Mouse (Mus musculus) left cerebral cortex, postnatal 25 days (tissue): ENCODE measurements around the gene Raet1e. TPM values are rescaled to one million over a fixed set of nuclear protein-coding genes. Genes with fewer than 3 reads are reported as not detected.
"Not testable (repeated sequence)": the region's sequence is repeated elsewhere in the genome, so short reads cannot be mapped to it uniquely, and the experiment has no call there.

Experiments
- DNase-seq, 2 experiments: peaks; one replicate each; pipeline ENCODE4 v3.0.0; 2022; ENCODE audit warnings: low spot score in 2 of 2, mixed read lengths in 1 of 2
- intact Hi-C: fragments of 180-260 bp; cut with DNase I; formaldehyde crosslinking; loops from one replicate; pipeline ENCODE4 v1.15.1; 2025
- total RNA-seq, 2 experiments: library from RNA; stranded (reverse); gene quantifications; 2 replicates each; pipeline ENCODE4 v1.2.3; 2021

The Raet1e gene
- total RNA-seq, 2 experiments from 2014 or later, result not detected

DNA sequence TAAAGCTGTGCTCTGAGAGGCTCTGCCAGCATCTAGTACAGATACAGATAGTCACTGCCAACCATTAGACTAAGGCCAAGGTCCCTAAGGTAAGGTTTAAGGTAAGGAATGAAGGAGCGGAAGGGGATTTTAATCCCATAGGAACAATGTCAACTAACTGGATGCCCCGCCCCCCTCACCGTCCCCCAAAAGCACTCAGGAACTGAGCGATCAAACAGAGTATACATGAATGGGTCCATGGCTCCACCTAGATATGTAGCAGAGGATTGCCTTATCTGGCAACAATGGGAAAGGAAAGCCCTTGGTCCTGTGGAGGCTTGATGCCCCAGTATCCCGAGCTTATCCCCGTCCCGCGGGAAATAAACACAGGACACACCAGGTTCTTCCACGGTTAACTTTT, 4.9 kb downstream of the Raet1e start:
- intact Hi-C loops, result loop anchor here (5.0 kb wide), 1 partner anchor 126 kb away; no protein-coding TSS in a partner anchor
- not testable (repeated sequence) for DNase-seq

- intact Hi-C loops, result loop anchor here (5.0 kb wide), 1 partner anchor 127 kb away; no protein-coding TSS in a partner anchor
- DNase-seq, result peak; percentile 71 to 77
These were observed 5.6 kb downstream of the Raet1e start for GRCm38 (mm10) chr10:22163705-22164583.

- intact Hi-C loops, DNase-seq: not testable (repeated sequence)
These were observed 7.1 kb downstream of the Raet1e start for GRCm38 (mm10) chr10:22165328-22166003.

GRCm38 (mm10) chr10:22166025-22166424, 7.7 kb downstream of the Raet1e start:
- intact Hi-C loops, DNase-seq: not testable (repeated sequence)

GRCm38 (mm10) chr10:22167061-22167460, 8.7 kb downstream of the Raet1e start:
- DNase-seq, intact Hi-C loops: not testable (repeated sequence)

DNA sequence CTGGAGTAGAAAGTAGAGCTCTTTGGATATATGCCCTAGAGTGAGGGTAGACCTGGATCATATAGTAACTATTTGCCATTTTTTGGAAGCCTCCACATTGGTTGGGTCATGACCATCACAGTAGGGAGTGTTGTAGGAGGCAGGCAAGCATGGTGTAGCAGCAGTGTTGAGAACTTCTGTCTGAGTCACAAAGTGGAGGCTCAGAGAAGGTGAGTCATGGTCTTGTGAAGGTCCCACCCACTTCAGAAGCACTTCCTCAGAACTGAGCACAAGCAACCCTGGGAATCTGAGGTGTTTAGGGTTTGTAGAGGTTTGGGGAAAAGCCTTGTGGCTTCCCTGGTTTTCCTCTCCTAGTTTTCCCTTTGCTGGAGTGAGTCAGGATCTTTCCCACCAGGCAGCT, 10.7 kb downstream of the Raet1e start:
- intact Hi-C loops, result not testable (repeated sequence)

DNA sequence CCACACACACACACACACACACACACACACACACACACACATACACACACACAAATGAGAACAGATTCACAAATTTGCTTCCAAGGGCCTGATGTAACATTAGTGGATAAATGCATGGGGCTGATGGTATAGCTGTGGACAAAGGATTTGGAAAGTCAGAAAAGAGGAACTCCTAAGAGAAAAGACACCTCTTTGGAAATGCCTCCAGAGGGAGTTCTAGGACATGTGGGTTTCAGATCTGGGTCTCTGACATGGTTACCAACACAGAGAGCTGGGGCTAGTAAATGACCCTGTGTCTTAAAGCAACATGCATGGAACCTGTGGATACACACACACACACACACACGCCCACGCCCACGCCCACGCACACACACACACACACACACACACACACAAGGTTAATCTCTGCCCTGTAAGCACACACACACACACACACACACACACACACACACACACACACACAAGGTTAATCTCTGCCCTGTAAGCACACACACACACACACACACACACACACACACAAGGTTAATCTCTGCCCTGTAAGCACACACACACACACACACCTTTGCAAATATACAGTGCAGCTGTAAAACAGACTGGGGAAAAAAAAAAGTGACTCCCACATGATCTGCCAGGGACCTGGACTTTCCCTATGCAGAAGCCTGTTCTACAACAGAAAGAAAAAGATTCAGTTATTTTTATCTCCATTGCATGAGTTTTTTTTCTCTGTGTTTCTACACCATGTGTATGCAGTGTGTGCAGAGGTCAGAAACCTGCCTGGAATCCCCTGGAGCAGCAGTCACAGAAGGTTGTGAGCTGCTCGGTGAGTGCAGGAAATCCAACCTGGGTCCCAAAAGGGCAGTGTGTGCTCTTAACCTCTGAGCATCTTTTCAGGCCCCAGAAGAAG, 14.3 kb downstream of the Raet1e start:
- intact Hi-C loops, DNase-seq: not testable (repeated sequence)

More for the DNA sequence above, 10.7 kb downstream of the Raet1e start:
- DNase-seq, result not testable (repeated sequence)

GRCm38 (mm10) chr10:22173335-22174189, 15.2 kb downstream of the Raet1e start:
- DNase-seq, intact Hi-C loops: not testable (repeated sequence)

DNA sequence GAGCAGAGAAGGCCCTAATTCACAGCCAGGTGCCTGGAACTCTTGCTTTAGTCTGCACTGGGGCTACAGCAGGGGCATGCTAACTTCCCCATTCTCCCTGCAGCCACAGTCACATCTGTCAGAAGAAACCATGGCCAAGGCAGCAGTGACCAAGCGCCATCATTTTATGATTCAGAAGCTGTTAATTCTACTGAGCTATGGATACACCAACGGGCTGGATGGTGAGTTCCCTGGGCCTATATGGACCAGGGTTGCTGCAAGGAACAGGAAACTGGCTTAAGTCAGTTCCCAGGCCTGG, 15.8 kb downstream of the Raet1e start:
- DNase-seq, intact Hi-C loops: not testable (repeated sequence)

DNA sequence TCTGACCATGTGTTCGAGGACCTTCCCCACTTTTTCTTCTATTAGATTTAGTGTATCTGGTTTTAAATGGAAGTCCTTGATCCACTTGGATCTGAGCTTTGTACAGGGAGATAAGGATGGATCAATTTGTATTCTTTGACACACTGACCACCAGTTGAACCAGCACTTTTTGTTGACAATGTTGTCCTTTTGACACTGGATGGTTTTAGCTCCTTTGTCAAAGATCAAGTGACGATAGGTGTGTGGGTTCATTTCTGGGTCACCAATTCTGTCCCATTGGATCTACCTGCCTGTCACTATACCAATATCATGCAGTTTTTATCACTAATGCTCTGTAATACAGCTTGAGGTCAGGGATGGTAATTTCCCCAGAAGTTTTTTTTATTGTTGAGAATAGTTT, 18.1 kb downstream of the Raet1e start:
- intact Hi-C loops, DNase-seq: not testable (repeated sequence)

DNA sequence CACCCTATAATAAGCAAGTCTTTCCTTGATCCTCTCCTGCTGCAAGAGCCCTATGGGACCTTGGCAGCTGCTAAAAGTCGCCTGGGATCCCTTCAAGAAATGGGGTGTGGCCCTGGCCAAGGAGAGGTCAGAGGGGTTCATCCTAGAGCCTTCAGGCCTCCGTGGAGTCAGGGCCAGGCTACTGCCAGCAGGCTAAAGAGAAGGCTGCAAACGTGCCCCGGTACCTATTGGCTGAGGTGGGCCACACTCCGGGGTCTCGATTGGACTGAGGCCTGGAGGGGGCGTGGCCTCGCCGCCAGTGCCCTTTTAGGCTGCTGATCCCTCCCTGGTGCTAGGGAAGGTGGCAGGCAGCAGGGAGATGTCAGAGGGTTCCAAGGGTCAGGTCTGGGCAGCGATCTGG, 32.7 kb downstream of the Raet1e start:
- intact Hi-C loops, DNase-seq: not testable (repeated sequence)

- DNase-seq, intact Hi-C loops: not testable (repeated sequence)
These were observed 43.0 kb downstream of the Raet1e start for GRCm38 (mm10) chr10:22201352-22201751.

DNA sequence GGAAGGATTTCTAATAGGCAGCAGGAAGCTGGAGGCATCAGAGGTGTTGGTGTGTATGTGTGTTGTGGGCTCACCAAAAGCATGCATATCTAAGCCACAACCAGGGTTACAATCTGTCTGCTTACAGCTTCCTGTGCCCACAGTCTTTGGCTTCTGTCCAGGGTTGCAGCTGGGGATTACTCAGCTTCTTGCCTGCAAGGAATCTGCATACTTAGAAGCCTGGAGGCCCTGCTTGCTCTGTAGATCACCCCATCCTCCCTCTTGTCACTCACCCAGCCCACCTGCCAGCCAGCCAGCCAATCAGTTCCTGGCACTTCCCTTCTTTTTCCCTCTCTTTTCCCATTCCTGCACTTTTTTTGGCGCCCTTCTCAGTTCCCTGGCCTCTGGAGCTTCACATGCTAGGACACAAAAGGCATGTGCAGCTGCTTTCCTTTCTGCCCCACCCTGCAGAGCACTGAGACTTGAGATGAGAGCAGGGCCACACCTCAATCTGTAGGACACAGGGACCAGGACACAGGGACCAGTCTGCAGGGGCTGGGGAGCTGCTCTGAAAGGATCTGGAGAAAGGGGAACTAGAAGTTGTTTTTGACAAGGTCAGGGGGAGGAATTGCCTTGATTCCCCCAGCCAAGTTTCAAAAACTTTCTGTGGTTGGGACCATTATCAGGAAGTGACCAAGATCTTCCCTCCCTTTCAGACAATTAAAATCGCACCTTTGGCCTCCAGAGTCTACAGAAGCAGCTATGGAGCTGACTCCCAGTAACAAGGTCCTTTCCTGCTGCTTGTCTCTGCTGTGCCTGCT, 44.6 kb downstream of the Raet1e start:
- intact Hi-C loops, result not testable (repeated sequence)
- peak in 1 of 2 experiments; percentile 14 for DNase-seq

- DNase-seq, intact Hi-C loops: not testable (repeated sequence)
These were observed 48.1 kb downstream of the Raet1e start for GRCm38 (mm10) chr10:22206443-22206842.

DNA sequence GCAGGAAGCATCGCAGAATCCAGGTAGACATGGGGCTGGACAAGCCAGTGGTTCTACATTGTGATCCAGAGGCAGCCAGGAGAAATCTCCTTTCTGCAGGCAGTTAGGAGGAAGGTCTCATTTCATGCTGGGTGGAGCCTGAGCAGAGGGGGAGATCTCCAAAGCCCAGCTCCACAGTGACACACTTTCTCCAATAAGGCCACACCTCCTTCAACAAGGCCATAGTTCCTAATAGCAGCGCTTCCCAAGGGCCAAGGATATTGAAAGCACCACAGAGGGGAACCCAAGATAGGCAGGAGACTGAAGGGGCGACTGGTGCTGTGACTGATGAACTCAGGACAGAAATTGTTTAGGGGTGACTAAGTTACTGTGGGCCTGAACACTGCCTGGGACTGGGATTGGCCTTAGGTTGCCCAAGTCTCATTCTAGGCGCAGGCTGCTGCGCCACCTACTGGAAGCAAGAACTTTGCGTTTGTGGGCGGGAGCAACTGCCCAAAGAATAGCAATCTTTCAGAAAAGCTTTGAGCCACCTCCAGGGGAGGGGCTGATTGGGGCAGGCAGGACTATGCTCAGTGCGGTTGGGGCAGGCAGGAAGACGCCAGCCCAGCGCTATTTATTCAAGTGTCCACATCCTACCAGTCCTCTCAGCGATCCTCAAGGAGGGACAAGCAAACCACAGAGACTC, 53.8 kb downstream of the Raet1e start:
- intact Hi-C loops, result not testable (repeated sequence)

DNA sequence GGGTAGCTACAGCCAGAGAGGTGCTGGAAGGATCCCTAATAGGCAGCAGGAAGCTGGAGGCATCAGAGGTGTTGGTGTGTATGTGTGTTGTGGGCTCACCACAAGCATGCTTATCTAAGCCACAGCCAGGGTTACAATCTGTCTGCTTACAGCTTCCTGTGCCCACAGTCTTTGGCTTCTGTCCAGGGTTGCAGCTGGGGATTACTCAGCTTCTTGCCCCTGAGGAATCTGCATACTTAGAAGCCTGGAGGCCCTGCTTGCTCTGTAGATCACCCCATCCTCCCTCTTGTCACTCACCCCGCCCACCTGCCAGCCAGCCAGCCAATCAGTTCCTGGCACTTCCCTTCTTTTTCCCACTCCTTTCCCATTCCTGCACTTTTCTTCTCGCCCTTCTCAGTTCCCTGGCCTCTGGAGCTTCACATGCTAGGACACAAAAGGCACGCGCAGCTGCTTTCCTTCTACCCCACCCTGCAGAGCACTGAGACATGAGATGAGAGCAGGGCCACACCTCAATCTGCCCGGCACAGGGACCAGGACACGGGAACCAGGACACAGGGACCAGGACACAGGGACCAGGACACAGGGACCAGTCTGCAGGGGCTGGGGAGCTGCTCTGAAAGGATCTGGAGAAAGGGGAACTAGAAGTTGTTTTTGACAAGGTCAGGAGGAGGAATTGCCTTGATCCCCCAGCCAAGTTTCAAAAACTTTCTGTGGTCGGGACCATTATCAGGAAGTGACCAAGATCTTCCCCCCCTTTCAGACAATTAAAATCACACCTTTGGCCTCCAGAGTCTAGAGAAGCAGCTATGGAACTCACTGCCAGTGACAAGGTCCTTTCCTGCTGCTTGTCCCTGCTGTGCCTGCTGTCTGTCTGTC, 65.3 kb downstream of the Raet1e start:
- peak; percentile 5 to 48 for DNase-seq
- intact Hi-C loops, result not testable (repeated sequence)

More for the DNA sequence above, 53.8 kb downstream of the Raet1e start:
- DNase-seq, result peak in 1 of 2 experiments; percentile 24
